In genomic region chr15:80014321-80015210, GRCm38 (mm10) we compare ENCODE assay signal across 8 mouse cellular contexts. TPM values are rescaled to one million over a fixed set of nuclear protein-coding genes. Genes with fewer than 3 reads are reported as not detected.
DNase-seq lines count a peak whose midpoint lies in the region; ATAC-seq and TF ChIP-seq lines count a peak whose summit lies in the region.

Gene Pdgfb, minus strand, starts transcription at chr15:80014977.

- no peak for TF ChIP-seq CTCF in E14TG2a.4 (conservative IDR thresholded peaks at IDR 0.05; ENCODE audit: low read length)
- TF ChIP-seq CTCF in bone marrow macrophage, adult 2 months (IDR thresholded peaks at IDR 0.05; ENCODE audit: low read depth, low read length), result no peak
- no peak for TF ChIP-seq CTCF in lung, adult 2 months (IDR thresholded peaks at IDR 0.05; ENCODE audit: insufficient read depth, low read length)
- peak; percentile 12; the same call in 1 of the 2 replicates for TF ChIP-seq CTCF in olfactory bulb, adult 2 months (IDR thresholded peaks at IDR 0.05; ENCODE audit: insufficient read depth, low read depth, low read length)

- H3K4me1 ChIP-seq in E14TG2a.4 (replicated peaks; ENCODE audit: low read depth, low read length), result peaks cover 55% of the 10 kb centered on the region
- H3K4me1 ChIP-seq in bone marrow macrophage, adult 2 months (ENCODE audit: control insufficient read depth, insufficient read depth, low read length), result peaks cover 16% of the 10 kb centered on the region
- H3K4me1 ChIP-seq in forebrain, embryonic 16.5 days (replicated peaks; ENCODE audit: control insufficient read depth, insufficient read depth, low read length), result peaks cover 45% of the 10 kb centered on the region
- peaks cover 10% of the 10 kb centered on the region for H3K4me1 ChIP-seq in lung, adult 2 months (ENCODE audit: control insufficient read depth, insufficient read depth, low read length)
- peaks cover 35% of the 10 kb centered on the region for H3K4me1 ChIP-seq in olfactory bulb, adult 2 months (ENCODE audit: control insufficient read depth, insufficient read depth, low read length)

- TF ChIP-seq POLR2A in bone marrow macrophage, adult 2 months (IDR thresholded peaks at IDR 0.05; ENCODE audit: borderline replicate concordance, low read depth, low read length), result peak; percentile 95; the same call in 1 of the 2 replicates
- peak; percentile 100 for TF ChIP-seq POLR2A in lung, adult 2 months (IDR thresholded peaks at IDR 0.05; ENCODE audit: borderline replicate concordance, extremely low read depth, low read depth, low read length)
- peak; percentile 73; the same call in 1 of the 2 replicates for TF ChIP-seq POLR2A in olfactory bulb, adult 2 months (IDR thresholded peaks at IDR 0.05; ENCODE audit: insufficient read depth, low read depth, low read length)

- WGBS in forebrain, embryonic 16.5 days, result 1% methylated on average over 58 of the region's 60 CpGs
- under 1% methylated on average over 60 of the region's 60 CpGs for WGBS in lung, adult 2 months
- WGBS in olfactory bulb, adult 2 months, result 1% methylated on average over 60 of the region's 60 CpGs

- H3K4me3 ChIP-seq in E14TG2a.4 (replicated peaks; ENCODE audit: low read length), result peak within 1 kb of the TSS; percentile 84
- H3K4me3 ChIP-seq in bone marrow macrophage, adult 2 months (ENCODE audit: insufficient read depth, low read length), result peak within 1 kb of the TSS; percentile 61
- peak within 1 kb of the TSS; percentile 63 for H3K4me3 ChIP-seq in forebrain, embryonic 16.5 days (replicated peaks; ENCODE audit: low read length)
- H3K4me3 ChIP-seq in lung, adult 2 months (replicated peaks; ENCODE audit: extremely low read depth, low read depth, low read length), result peak within 1 kb of the TSS; percentile 75
- H3K4me3 ChIP-seq in olfactory bulb, adult 2 months (ENCODE audit: insufficient read depth, low read depth, low read length), result peak within 1 kb of the TSS; percentile 61

- no peaks in the 10 kb centered on the region for H3K9me3 ChIP-seq in E14TG2a.4 (ENCODE audit: low read length)
- no peaks in the 10 kb centered on the region for H3K9me3 ChIP-seq in forebrain, embryonic 16.5 days (ENCODE audit: control insufficient read depth, low read length)

- H3K9ac ChIP-seq in forebrain, embryonic 16.5 days (replicated peaks; ENCODE audit: low read depth, low read length), result peak within 1 kb of the TSS; percentile 35

- no peaks in the 10 kb centered on the region for H3K36me3 ChIP-seq in E14TG2a.4 (ENCODE audit: insufficient read depth, low read length)
- no peaks in the 10 kb centered on the region for H3K36me3 ChIP-seq in forebrain, embryonic 16.5 days (ENCODE audit: control insufficient read depth, insufficient read depth)

- H3K27ac ChIP-seq in bone marrow macrophage, adult 2 months (ENCODE audit: insufficient read depth, low read depth, low read length), result peak within 1 kb of the TSS; percentile 60
- H3K27ac ChIP-seq in forebrain, embryonic 16.5 days (ENCODE audit: low read length), result no peak within 1 kb of the TSS
- H3K27ac ChIP-seq in olfactory bulb, adult 2 months (ENCODE audit: insufficient read depth, low read depth, low read length), result peak within 1 kb of the TSS; percentile 70

- peak; percentile 78 to 79 for DNase-seq in heart, postnatal 14 days
- DNase-seq in layer of hippocampus, adult 18-20 months (ENCODE audit: low spot score in 2 of 2), result peak; percentile 39 to 48
- DNase-seq in lung, adult 2 months, result peak; percentile 84
- DNase-seq in adipocyte (ENCODE audit: low spot score), result no peak

- peak within 1 kb of the TSS; percentile 96 for H3K4me2 ChIP-seq in forebrain, embryonic 16.5 days (ENCODE audit: low read length)

- no peak for ATAC-seq in forebrain, embryonic 16.5 days

- H3K27me3 ChIP-seq in E14TG2a.4 (ENCODE audit: insufficient read depth, low read length), result peaks cover 39% of the 10 kb centered on the region
- H3K27me3 ChIP-seq in forebrain, embryonic 16.5 days (replicated peaks; ENCODE audit: control insufficient read depth, insufficient read depth, low read length), result peaks cover 43% of the 10 kb centered on the region

- intact Hi-C loops in heart, postnatal 14 days (cut with DNase I), result loop anchor here (1.0 kb wide), 1 partner anchor 36 kb away; no protein-coding TSS in a partner anchor

RNA-seq across cellular contexts. Expression of gene Pdgfb, which starts in this region (rescaled TPM):
- 47.3 and 52.2 TPM in 2 replicates for polyA plus RNA-seq in bone marrow macrophage, adult 2 months (2012; ENCODE audit: insufficient read depth, insufficient read length, missing spikeins)
- 3.4 and 3.6 TPM in 2 replicates for polyA plus RNA-seq in forebrain, embryonic 16.5 days (2015; fragmentation: Nextera tagmentation; extraction: Ambion mirVana)
- total RNA-seq in heart, postnatal 14 days (2021), result 10 to 100 TPM; 42.2 to 43.4 TPM
- total RNA-seq in layer of hippocampus, adult 18-20 months (2021), result 10 to 100 TPM; 28.2 to 30.4 TPM
- 138 and 155 TPM in 2 replicates for polyA plus RNA-seq in lung, adult 2 months (2012; rRNA removed)
- polyA plus RNA-seq in olfactory bulb, adult 2 months (2012; ENCODE audit: insufficient read depth, insufficient read length, low replicate concordance, missing spikeins), result not detected in 2 replicates

Comparison
In these comparisons a context has a peak if more than half of its experiments do, and no peak if none do; other contexts are left out.
1. RNA of gene Pdgfb (polyA plus RNA-seq): 138 to 155 TPM in lung, adult 2 months and 47.3 to 52.2 TPM in bone marrow macrophage, adult 2 months; 3.4 to 3.6 TPM in forebrain, embryonic 16.5 days and not detected in olfactory bulb, adult 2 months; every median in the first group is over 10 times any median in the second.
2. Peak in every context shown above with its lines, with median percentiles within 50 percentile points of each other: H3K4me3 ChIP-seq and POLR2A ChIP-seq.